Mouse (Mus musculus): ENCODE results near the gene Slpi. TPM values are rescaled to one million over a fixed set of nuclear protein-coding genes. Genes with fewer than 3 reads are reported as not detected.
"Not testable (repeated sequence)": the region's sequence is repeated elsewhere in the genome, so short reads cannot be mapped to it uniquely, and the experiment has no call there.

Slpi gene
- polyA plus RNA-seq, 1 experiment from 2014 or later: 82.5 TPM

DNA sequence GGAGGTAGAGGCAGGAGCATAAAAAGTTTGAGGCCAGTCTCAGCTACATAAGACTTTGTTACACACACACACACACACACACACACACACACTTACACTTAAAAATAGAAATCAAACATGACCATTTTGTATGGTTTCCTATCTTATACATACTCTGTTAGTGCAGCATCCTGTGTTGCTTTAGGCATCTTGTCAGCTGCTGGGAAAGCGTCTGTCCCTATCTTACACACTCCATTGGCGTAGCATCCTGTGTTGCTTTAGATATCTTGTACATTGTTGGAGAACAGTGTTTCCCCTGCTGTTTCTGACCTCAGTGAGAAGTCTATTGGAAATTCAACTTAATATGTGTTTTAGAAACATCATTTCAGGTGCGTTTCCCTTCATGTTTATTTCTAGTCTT is 36.2 kb downstream of the Slpi start:
- Histone ChIP-seq H3K9me3 (ENCODE audit: control insufficient read depth) (no peaks in the 10 kb centered on the region), H3K4me2 (replicated peaks; ENCODE audit: low read depth) (no peak overlapping the region), H3K4me3 (ENCODE audit: low read depth, low read length) (no peak overlapping the region), H3K9ac (ENCODE audit: low read depth, low read length) (no peak overlapping the region), H3K4me1 (replicated peaks; ENCODE audit: control insufficient read depth, insufficient read depth, low read length) (no peaks in the 10 kb centered on the region), H3K36me3 (ENCODE audit: control insufficient read depth, insufficient read depth) (no peaks in the 10 kb centered on the region), H3K27me3 (replicated peaks; ENCODE audit: control insufficient read depth, insufficient read depth, low read length) (0 out of 2 replicates have a peak, but pooled peaks cover 6% of the 10 kb centered on the region), H3K27ac (ENCODE audit: low read depth, low read length) (no peak overlapping the region)
- WGBS: 81% methylated on average over 3 of the region's 3 CpGs
- no peak for ATAC-seq
- no peak for TF ChIP-seq CTCF (IDR thresholded peaks at IDR 0.05; ENCODE audit: low read depth)

DNA sequence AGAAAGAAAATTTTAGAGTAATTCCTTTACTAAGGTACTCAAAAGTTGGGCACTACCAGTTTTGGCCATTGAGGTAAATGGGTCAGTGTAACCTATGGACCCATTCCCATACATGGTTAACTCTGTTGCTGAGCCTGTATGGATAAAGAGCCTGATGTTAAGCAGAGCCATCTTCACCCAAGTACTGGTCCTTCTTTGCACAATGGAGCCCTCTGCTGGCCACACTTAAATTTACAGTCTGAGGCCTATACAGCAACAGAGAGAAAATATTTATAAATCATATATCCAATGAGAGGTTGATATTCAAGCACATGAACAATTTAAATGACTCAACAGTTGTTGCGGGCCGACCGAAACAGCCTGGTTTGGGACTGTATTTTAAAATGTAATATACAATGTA is 39.9 kb downstream of the Slpi start:
- 90% methylated on average over 3 of the region's 3 CpGs for WGBS
- no peak overlapping the region for H3K4me3 ChIP-seq (ENCODE audit: low read depth, low read length)
- no peak for ATAC-seq

DNA sequence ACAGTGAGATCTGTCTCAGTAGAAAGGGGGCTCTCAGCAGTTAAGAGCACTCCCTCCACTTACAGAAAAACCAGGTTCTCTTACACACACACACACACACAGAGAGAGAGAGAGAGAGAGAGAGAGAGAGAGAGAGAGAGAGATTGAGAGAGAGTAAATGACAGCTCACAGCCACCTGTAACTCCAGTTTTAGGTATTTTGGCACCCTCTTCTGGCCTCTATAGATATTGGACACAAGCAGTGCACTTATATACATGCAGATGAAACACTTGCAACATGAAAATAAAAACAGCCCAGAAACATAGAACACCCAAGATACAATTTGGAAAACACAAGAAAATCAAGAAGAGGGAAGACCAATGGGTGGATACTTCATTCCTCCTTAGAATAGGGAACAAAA is 41.2 kb downstream of the Slpi start:
- not testable (repeated sequence) for H3K36me3 ChIP-seq (ENCODE audit: control insufficient read depth, insufficient read depth); H3K9ac ChIP-seq (ENCODE audit: low read depth, low read length); H3K9me3 ChIP-seq (ENCODE audit: control insufficient read depth); H3K4me3 ChIP-seq (ENCODE audit: low read depth, low read length); ATAC-seq; H3K27me3 ChIP-seq (replicated peaks; ENCODE audit: control insufficient read depth, insufficient read depth, low read length); H3K4me1 ChIP-seq (replicated peaks; ENCODE audit: control insufficient read depth, insufficient read depth, low read length); H3K4me2 ChIP-seq (replicated peaks; ENCODE audit: low read depth); H3K27ac ChIP-seq (ENCODE audit: low read depth, low read length)
- TF ChIP-seq CTCF (IDR thresholded peaks at IDR 0.05; ENCODE audit: low read depth): peak; percentile 37

More for the DNA sequence above, 39.9 kb downstream of the Slpi start:
- peak; percentile 67 for TF ChIP-seq CTCF (IDR thresholded peaks at IDR 0.05; ENCODE audit: low read depth)
- Histone ChIP-seq H3K4me1 (replicated peaks; ENCODE audit: control insufficient read depth, insufficient read depth, low read length) (no peaks in the 10 kb centered on the region), H3K27me3 (replicated peaks; ENCODE audit: control insufficient read depth, insufficient read depth, low read length) (0 out of 2 replicates have a peak, but pooled peaks cover 6% of the 10 kb centered on the region), H3K9ac (ENCODE audit: low read depth, low read length) (no peak overlapping the region), H3K4me2 (replicated peaks; ENCODE audit: low read depth) (no peak overlapping the region), H3K9me3 (ENCODE audit: control insufficient read depth) (no peaks in the 10 kb centered on the region), H3K36me3 (ENCODE audit: control insufficient read depth, insufficient read depth) (no peaks in the 10 kb centered on the region), H3K27ac (ENCODE audit: low read depth, low read length) (no peak overlapping the region)

DNA sequence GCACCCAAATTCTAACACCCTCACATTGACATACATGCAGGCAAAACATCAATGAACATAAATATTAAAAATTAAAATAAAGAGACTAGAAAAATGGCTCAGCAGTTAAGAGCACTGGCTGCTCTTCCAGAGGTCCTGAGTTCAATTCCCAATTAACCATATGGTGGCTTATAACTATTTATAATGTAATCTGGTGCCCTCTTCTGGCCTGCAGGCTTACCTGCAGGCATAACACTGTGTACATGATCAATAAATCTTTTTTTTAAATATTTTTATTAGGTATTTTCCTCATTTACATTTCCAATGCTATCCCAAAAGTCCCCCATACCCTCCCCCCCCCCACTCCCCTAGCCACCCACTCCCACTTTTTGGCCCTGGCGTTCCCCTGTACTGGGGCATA is 45.2 kb downstream of the Slpi start:
- not testable (repeated sequence) for H3K36me3 ChIP-seq (ENCODE audit: control insufficient read depth, insufficient read depth); H3K4me1 ChIP-seq (replicated peaks; ENCODE audit: control insufficient read depth, insufficient read depth, low read length); H3K9me3 ChIP-seq (ENCODE audit: control insufficient read depth); H3K27ac ChIP-seq (ENCODE audit: low read depth, low read length); H3K4me2 ChIP-seq (replicated peaks; ENCODE audit: low read depth); H3K9ac ChIP-seq (ENCODE audit: low read depth, low read length); H3K4me3 ChIP-seq (ENCODE audit: low read depth, low read length); ATAC-seq; H3K27me3 ChIP-seq (replicated peaks; ENCODE audit: control insufficient read depth, insufficient read depth, low read length)
- TF ChIP-seq CTCF (IDR thresholded peaks at IDR 0.05; ENCODE audit: low read depth): peak; percentile 34
- 70% methylated on average over 1 of the region's 1 CpGs for WGBS

DNA sequence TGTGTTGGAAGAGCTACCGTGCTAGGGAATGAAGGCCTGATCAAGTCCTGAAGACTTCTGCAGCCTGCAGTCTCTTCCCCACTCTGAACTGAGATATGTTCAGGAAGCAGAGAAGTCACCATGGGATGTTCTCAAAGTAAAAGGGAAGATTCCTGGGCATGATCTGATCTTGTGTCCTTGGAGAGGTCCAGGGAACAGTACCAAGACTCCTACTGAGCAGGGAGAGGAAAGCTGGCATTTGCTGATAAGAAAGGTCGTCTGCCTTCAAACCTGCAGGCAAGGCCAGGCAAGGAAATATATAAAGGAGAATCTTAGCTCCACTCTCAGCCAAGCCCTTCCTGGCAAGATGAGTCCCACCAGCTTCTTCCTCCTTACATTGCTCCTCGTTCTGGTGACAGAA is 56.5 kb downstream of the Slpi start, which contains the start of gene Svs5:
Gene Svs5, plus strand, starts transcription at position 301 of the 400 bp plus-strand sequence.
- not testable (repeated sequence) for ATAC-seq; H3K4me1 ChIP-seq (replicated peaks; ENCODE audit: control insufficient read depth, insufficient read depth, low read length); H3K4me2 ChIP-seq (replicated peaks; ENCODE audit: low read depth); H3K27ac ChIP-seq (ENCODE audit: low read depth, low read length); H3K9ac ChIP-seq (ENCODE audit: low read depth, low read length); H3K9me3 ChIP-seq (ENCODE audit: control insufficient read depth); H3K36me3 ChIP-seq (ENCODE audit: control insufficient read depth, insufficient read depth); H3K27me3 ChIP-seq (replicated peaks; ENCODE audit: control insufficient read depth, insufficient read depth, low read length); H3K4me3 ChIP-seq (ENCODE audit: low read depth, low read length)
- 63% methylated on average over 3 of the region's 3 CpGs for WGBS

DNA sequence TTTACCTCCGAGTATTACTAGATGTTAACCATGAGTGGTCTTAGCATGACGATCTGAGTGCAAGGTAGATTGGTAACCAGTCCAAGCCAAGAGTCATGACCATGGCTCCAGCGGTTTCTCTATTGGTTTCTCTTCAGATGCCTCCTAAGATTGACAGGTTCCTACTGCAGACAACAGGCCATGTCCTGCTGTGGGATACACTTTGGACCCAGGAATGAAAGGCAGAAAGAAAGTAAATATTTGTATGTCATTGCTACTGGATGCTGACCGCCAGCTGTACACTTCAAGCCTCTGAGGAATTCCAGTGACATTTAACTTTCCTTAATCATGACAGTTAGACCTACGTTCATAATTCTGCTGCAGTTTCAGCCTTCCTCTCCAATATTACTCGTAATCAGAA is 67.9 kb downstream of the Slpi start:
- Histone ChIP-seq H3K4me1 (replicated peaks; ENCODE audit: control insufficient read depth, insufficient read depth, low read length) (no peaks in the 10 kb centered on the region), H3K4me3 (ENCODE audit: low read depth, low read length) (no peak overlapping the region), H3K27ac (ENCODE audit: low read depth, low read length) (no peak overlapping the region), H3K9me3 (ENCODE audit: control insufficient read depth) (no peaks in the 10 kb centered on the region), H3K27me3 (replicated peaks; ENCODE audit: control insufficient read depth, insufficient read depth, low read length) (no peaks in the 10 kb centered on the region), H3K4me2 (replicated peaks; ENCODE audit: low read depth) (no peak overlapping the region), H3K9ac (ENCODE audit: low read depth, low read length) (no peak overlapping the region), H3K36me3 (ENCODE audit: control insufficient read depth, insufficient read depth) (no peaks in the 10 kb centered on the region)
- WGBS: 75% methylated on average over 6 of the region's 6 CpGs
- ATAC-seq: no peak
- no peak for TF ChIP-seq CTCF (IDR thresholded peaks at IDR 0.05; ENCODE audit: low read depth)

DNA sequence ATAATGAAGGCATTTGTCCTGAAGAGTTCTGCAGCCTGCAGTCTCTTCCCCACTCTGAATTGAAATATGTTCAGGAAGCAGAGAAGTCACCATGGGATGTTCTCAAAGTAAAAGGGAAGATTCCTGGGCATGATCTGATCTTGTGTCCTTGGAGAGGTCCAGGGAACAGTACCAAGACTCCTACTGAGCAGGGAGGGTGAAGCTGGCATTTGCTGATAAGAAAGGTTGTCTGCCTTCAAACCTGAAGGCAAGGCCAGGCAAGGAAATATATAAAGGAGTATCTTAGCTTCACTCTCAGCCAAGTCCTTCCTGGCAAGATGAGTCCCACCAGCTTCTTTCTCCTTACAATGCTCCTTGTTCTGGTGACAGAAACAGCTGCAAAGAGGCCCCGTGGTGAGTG is 72.4 kb downstream of the Slpi start, which contains the start of gene Svs6:
Gene Svs6, plus strand, starts transcription at position 301 of the 400 bp plus-strand sequence.
- 62% methylated on average over 1 of the region's 1 CpGs for WGBS

DNA sequence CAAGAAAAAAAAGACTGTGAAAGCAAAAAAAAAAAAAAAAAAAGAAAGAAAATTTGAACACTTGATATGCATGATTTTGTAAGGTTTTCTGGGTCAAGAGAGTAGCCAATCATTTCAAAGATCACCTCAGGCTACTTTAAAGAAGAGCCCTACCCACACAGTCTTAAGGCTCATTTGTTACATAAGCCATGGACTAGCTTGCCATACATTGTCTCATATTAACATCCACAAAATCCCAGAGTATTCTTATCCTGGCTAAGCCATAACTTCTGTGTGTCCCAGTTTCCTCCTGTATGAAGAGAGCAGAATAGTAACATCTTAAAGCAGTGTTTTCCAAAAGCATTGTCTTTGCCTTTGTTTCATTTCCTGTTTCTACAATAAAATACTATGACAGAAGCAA is 73.4 kb downstream of the Slpi start:
- not testable (repeated sequence) for H3K4me3 ChIP-seq (ENCODE audit: low read depth, low read length); H3K9me3 ChIP-seq (ENCODE audit: control insufficient read depth); H3K36me3 ChIP-seq (ENCODE audit: control insufficient read depth, insufficient read depth); H3K27me3 ChIP-seq (replicated peaks; ENCODE audit: control insufficient read depth, insufficient read depth, low read length); H3K9ac ChIP-seq (ENCODE audit: low read depth, low read length); H3K4me2 ChIP-seq (replicated peaks; ENCODE audit: low read depth); H3K4me1 ChIP-seq (replicated peaks; ENCODE audit: control insufficient read depth, insufficient read depth, low read length); H3K27ac ChIP-seq (ENCODE audit: low read depth, low read length); ATAC-seq

More for the DNA sequence above, 72.4 kb downstream of the Slpi start, which contains the start of gene Svs6:
- H3K27me3 ChIP-seq (replicated peaks; ENCODE audit: control insufficient read depth, insufficient read depth, low read length); H3K9me3 ChIP-seq (ENCODE audit: control insufficient read depth); H3K27ac ChIP-seq (ENCODE audit: low read depth, low read length); H3K36me3 ChIP-seq (ENCODE audit: control insufficient read depth, insufficient read depth); ATAC-seq; H3K4me2 ChIP-seq (replicated peaks; ENCODE audit: low read depth); H3K4me3 ChIP-seq (ENCODE audit: low read depth, low read length); H3K9ac ChIP-seq (ENCODE audit: low read depth, low read length); H3K4me1 ChIP-seq (replicated peaks; ENCODE audit: control insufficient read depth, insufficient read depth, low read length): not testable (repeated sequence)
